Mouse (Mus musculus): ENCODE data around the gene Itga9.

DNA sequence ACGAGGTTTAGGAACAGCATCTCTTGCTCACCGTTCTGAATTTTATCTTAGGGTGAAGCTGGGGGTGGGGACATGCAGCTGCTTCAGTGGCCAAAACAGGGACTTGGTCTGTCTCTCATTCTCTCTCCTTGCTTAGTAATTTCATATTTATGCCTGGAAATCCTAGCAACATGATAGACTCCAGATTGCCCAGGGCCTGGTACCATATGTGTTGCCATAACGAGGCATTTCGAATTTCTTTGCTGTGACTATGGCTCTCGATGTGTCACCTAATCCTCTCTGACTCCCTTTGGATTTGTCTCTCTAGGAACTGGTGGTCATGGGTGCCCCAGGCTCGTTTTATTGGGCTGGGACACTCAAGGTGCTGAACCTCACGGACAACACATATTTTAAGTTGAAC lies 51.7 kb downstream of the Itga9 start:
- TF ChIP-seq CTCF (IDR thresholded peaks at IDR 0.05; ENCODE audit: insufficient read depth, low read depth, low read length) (no peak), POLR2A (IDR thresholded peaks at IDR 0.05; ENCODE audit: insufficient read depth, low read depth, low read length) (no peak)

Data from olfactory bulb, adult 2 months (tissue).